Mouse (Mus musculus) naive thymus-derived CD4-positive, alpha-beta T cell, adult 2 months (primary cell): Measurements from ENCODE around the gene Olfr1158.
"Not testable (repeated sequence)": the region's sequence is repeated elsewhere in the genome, so short reads cannot be mapped to it uniquely, and the experiment has no call there.

Experiments used
- DNase-seq: peaks from one replicate; pipeline ENCODE4 v3.0.0-alpha.2; 2011; ENCODE audit warnings: low read depth

Olfr1158 gene

DNA sequence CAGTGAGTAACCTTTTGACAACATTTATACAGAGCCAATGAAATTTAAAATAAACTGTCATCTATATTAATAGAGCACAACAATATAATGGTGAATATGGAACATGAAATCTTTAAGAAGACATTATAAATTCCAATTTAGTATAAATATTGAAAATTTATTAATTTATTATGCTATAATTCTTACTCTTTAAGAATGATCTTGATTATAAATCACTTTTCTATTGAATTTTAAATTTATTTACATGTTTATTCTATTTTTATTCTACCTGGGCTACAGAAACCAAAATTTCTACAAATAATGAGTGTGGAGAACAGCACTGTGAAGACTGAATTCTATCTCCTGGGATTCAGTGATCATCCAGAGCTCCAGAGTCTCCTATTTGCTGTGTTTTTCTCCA is at the start of gene Olfr1158:
Olfr1158 (plus strand) TSS at position 301 of the 400 bp plus-strand sequence.
- DNase-seq = no peak

DNA sequence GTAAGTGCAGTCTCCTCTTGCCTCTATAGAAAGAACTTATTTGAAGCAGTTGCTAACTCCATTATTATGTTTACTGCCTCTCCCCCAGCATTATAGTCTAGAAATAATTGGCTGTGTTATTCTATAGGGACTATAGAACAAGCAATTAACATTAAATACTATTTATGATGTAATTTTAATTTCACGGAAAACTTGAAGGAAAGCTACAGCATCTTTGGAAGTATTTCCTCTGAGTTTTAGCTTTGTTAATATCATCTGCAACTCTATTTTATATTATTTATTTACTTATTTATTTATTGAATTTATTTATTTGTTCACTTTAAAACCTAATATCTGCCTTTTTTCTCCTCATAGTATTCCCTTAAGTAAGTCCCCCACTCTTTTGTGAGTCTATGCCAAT is 44.9 kb upstream of the Olfr1158 start, which contains the start of gene Olfr1155:
Olfr1155 (minus strand) TSS at position 101 of the 400 bp plus-strand sequence.
- no peak for DNase-seq

DNA sequence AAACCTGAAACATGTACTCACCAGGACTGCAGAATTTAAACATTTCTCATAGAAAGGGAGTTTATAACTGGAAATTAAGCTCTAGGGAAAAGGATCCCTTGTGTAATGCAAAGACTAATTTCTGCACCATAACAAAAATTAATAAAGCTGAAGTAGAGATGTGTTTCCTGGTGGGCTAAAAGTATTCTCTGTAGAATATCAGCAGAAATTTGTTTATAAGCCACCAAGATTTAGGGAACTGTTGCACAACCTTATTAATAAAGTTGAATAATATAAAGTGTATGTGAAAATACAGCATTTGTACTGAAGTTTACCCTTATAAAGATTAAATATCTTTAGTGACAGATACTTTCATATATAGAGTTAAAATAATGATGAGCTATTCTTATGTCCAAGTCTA is 36.9 kb upstream of the Olfr1158 start, which contains the start of gene Olfr1156:
Olfr1156 (minus strand) TSS at position 101 of the 400 bp plus-strand sequence.
- no peak for DNase-seq

DNA sequence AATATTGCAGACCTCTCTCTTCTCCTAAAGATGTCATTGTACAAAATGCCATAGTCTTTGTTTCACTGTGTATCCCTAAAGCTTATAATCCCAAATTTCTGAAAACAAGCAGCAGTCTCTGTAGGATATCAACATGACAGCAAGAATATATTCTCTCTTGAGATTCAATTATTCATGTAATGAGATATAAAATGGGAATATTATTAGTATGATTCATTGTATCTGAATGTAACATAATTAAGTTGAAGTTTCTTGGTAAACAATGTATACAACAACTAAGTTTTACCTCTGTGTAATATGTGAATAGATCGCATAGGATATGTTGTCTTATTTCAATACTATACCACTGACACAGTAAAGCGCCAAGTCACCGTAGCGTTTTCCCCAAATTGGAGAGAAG is 21.7 kb upstream of the Olfr1158 start, which contains the start of gene Olfr1157:
Olfr1157 (minus strand) TSS at position 101 of the 400 bp plus-strand sequence.
- no peak for DNase-seq

DNA sequence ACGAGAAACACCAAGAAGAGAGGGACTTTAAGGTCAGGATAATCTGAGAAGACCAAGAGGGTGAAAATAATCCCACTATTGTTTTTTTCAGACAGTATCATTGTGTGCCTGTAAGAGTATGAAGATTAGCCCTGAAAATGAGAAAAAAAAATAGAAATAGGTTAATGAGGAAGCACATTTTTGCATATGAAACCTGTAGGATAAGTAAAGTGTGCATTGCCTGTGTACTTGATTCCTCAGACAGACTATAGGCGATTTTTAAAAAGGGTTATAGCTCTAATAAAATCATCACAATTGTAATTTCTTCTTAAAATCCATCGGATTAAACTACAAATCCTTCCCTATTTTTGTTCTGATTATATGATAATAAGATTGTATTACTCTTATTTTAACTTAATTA is 15.3 kb upstream of the Olfr1158 start, which contains the start of gene Olfr74:
Olfr74 (minus strand) TSS at position 101 of the 400 bp plus-strand sequence.
- no peak for DNase-seq

DNA sequence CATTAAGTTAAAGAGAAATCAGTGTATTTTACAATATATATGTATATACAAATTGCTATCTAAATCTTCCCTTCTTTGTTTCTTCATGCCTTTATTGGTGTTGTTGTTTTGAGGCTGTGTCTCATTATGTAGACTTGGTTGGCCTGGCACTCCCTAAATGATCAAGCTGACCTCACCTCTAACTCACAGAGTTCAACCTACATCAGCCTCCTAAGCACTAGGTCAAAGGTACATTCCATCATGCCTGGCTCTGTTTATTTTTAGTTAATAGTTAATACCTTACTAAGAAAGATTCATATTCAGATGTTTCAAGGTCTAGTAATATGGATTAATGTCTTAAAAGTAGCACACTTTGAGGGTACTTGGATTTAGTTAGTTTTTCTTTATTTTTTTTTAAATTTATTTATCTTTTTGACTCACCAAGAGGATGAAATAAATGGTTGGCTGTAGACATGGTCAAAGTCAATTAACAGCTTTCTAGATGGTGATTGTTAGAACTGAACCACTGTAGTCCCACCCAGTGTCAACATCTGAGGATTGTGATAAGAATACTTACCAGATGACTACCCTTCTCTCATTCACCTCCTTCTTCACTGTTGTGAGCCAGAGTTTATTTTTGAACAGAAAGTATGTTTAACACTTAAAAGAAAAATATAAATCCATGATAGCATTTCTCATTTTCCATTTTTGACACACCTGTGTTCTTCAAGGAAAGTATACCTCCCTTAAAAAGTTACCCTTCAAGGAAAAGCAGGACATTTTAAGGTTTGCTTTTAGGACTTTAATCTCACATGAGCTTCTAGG is 17.8 kb downstream of the Olfr1158 start, which contains the start of gene Olfr1160:
Olfr1160 (minus strand) TSS at position 754 of the 804 bp plus-strand sequence.
- no peak for DNase-seq

DNA sequence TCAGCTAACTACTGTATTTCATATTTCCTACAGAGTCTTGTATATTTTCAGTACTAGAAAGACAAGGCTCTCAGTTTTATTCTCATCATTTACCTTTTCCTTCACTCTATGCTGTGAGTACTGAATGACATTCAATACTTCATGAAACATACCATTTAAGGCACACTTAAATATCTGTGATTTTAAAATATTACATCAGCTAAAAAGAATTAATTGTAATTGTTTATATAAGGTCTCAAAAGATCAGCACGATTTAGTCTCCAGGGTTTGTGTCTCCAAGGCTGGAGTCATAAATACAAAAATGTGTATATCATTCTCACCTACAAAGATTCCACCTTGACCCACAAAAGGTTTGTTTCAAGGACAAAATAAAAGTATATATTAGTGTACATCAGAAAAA is 32.6 kb downstream of the Olfr1158 start, which contains the start of gene Olfr1161:
Olfr1161 (plus strand) TSS at position 301 of the 400 bp plus-strand sequence.
- not testable (repeated sequence) for DNase-seq

DNA sequence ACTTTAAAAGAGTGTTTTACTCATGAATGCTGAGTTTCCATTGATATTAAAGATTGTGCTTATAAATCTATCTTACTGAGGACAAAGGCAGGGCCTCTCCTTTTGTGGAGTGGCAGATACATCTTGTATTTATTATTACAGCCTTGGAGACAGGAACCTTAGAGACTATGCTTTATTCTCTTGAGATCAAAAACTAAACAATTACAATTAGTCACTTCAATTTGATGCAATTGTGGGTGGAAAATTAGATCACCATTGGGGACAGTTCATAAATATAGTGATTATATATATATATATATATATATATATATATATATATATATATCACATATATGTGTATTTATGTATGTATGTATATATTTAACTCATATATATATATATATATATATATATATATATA is 47.7 kb downstream of the Olfr1158 start, which contains the start of gene Olfr73:
Olfr73 (minus strand) TSS at position 101 of the 400 bp plus-strand sequence.
- DNase-seq = no peak
